Mouse (Mus musculus) hindbrain, embryonic 15.5 days (tissue): Measurements from ENCODE around the gene Gm11437. TPM values are rescaled to one million over a fixed set of nuclear protein-coding genes. Genes with fewer than 3 reads are reported as not detected.

Experiments used
- ATAC-seq: fragments of 200-750 bp; cut with Nextera tagmentation; 2 replicates; pipeline ENCODE4 v1.8.0; 2017; ENCODE audit warnings: low read depth, moderate number of reproducible peaks, moderate TSS enrichment; ENCODE audit not compliant: low FRiP score
- H3K27ac ChIP-seq: fragments of 300-500 bp; sonication (generic); replicated peaks from 2 replicates; pipeline ENCODE4 v1.5.1; 2015; ENCODE audit warnings: mild to moderate bottlenecking, inconsistent platforms
- H3K27me3 ChIP-seq: fragments of 300-500 bp; sonication (generic); 2 replicates; pipeline ENCODE4 v1.6.1; 2015; ENCODE audit warnings: control low read depth, inconsistent platforms
- H3K36me3 ChIP-seq: fragments of 300-500 bp; sonication (generic); 2 replicates; pipeline ENCODE4 v1.6.1; 2015; ENCODE audit warnings: control low read depth, inconsistent platforms
- H3K4me1 ChIP-seq: fragments of 300-500 bp; sonication (generic); replicated peaks from 2 replicates; pipeline ENCODE4 v1.6.1; 2015; ENCODE audit warnings: control low read depth, inconsistent platforms
- H3K4me2 ChIP-seq: fragments of 300-500 bp; sonication (generic); 2 replicates; pipeline ENCODE4 v1.6.1; 2015; ENCODE audit warnings: moderate library complexity, mild to moderate bottlenecking, inconsistent platforms
- H3K4me3 ChIP-seq: fragments of 300-500 bp; sonication (generic); 2 replicates; pipeline ENCODE4 v1.5.1; 2015; ENCODE audit warnings: mild to moderate bottlenecking, inconsistent platforms
- H3K9ac ChIP-seq: fragments of 300-500 bp; sonication (generic); 2 replicates; pipeline ENCODE4 v1.6.1; 2015; ENCODE audit warnings: inconsistent platforms
- H3K9me3 ChIP-seq: fragments of 300-500 bp; sonication (generic); 2 replicates; pipeline ENCODE4 v1.6.1; 2016; ENCODE audit warnings: control low read depth, inconsistent platforms
- WGBS: fragments of 180-500 bp; shearing (Covaris S2); methylation state at CpG from one replicate; pipeline ENCODE4 v1.1.7; 2015; 5-methylcytosine and 5-hydroxymethylcytosine counted together
- polyA plus RNA-seq: library from polyadenylated mRNA; unstranded; fragments of >200 nt; fragmentation: Nextera tagmentation; extraction: Ambion mirVana; gene quantifications from 2 replicates; pipeline ENCODE4 v1.2.1, GENCODE M21; 2015

Gene Gm11437
- polyA plus RNA-seq, 1 experiment from 2014 or later: 0.12 TPM

GRCm38 (mm10) chr11:84134331-84134860 lies 32.9 kb downstream of the Gm11437 start:
- no peak overlapping the region for H3K4me2 ChIP-seq
- H3K9ac ChIP-seq: no peak overlapping the region
- WGBS: 97% methylated on average over 2 of the region's 2 CpGs

DNA sequence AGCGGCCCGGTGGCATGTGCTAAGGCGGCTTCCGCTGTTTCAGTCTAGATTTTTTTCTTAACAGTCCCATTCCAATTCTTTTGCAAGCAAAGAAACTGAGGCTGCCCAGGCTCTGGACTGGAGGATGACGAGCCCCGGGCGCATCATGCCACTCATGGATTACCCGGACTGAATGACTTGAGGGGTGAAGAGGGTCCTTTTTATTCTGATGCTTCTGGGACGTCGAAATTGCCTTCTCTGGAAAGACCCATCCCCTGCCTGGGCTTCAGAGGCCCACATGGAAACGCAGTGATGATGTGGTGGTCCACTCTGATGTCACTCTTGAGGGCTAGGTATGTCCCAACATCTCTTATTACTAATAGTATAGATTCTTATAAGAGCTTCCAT lies 37.5 kb downstream of the Gm11437 start:
- Histone ChIP-seq H3K27ac (peak overlapping the region; percentile 89), H3K9me3 (no peaks in the 10 kb centered on the region), H3K36me3 (peaks cover 9% of the 10 kb centered on the region; the same call in 1 of the 2 replicates), H3K4me3 (peak overlapping the region; percentile 91), H3K9ac (peak overlapping the region; percentile 88), H3K4me1 (peaks cover 33% of the 10 kb centered on the region), H3K27me3 (no peaks in the 10 kb centered on the region), H3K4me2 (peak overlapping the region; percentile 66)
- peak; percentile 65 for ATAC-seq
- 3% methylated on average over 11 of the region's 11 CpGs for WGBS

More at GRCm38 (mm10) chr11:84134331-84134860, 32.9 kb downstream of the Gm11437 start:
- no peak overlapping the region for H3K27ac ChIP-seq
- no peak overlapping the region for H3K4me3 ChIP-seq
- H3K4me1 ChIP-seq: peaks cover 24% of the 10 kb centered on the region
- no peak for ATAC-seq
- no peaks in the 10 kb centered on the region for H3K27me3 ChIP-seq
- H3K36me3 ChIP-seq: no peaks in the 10 kb centered on the region
- H3K9me3 ChIP-seq: no peaks in the 10 kb centered on the region

DNA sequence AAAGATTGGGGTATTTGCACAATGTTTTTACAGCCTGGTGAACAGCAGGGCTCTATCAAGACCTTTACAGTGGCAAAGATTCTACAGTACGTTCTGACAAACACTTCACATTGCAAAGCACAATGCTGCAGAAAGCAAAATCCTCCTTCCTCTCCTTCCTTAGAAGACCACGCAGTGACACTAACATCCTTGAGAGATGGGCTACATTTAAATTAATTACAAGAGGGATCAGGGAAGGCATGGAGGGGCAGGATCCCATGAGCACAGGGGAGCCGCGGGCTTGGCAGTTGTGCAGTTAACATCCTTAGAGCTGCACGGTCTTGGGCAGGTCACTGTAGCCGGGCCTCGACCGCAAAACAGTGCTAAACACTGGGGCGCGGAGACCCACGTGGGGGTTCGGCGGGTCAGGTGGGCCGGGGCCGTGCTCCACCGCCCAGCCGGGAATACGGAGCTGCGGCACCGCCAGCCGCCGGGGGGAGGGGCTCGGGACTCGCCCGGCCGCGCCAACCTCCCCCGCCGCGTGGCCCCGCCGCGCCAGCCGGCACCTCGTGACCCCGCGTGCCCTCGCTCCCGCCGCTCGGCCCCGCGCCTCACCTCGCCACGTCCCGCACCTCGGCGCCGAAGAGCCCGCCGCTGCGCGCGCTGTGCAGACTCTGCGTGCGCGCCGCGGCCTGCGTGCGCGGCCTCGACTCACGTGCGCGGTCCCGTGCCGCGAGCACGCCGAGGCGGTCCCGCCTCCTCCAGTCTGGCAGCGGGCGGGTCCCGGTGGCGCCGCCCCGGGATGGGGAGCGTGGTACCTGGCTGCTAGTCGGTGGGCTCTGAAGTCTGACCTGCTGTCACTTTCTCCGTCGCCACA lies 38.1 kb downstream of the Gm11437 start, which contains the start of the genes Tada2a and Acaca:
Gene Tada2a, minus strand, starts transcription at position 658 of the 856 bp plus-strand sequence.
Gene Acaca, plus strand, starts transcription at position 730 of the 856 bp plus-strand sequence.
- Histone ChIP-seq H3K4me1 (peaks cover 33% of the 10 kb centered on the region), H3K4me2 (peak within 1 kb of the TSS; percentile 66), H3K27ac (peak within 1 kb of the TSS; percentile 89), H3K4me3 (peak within 1 kb of the TSS; percentile 91), H3K9ac (peak within 1 kb of the TSS; percentile 88), H3K9me3 (no peaks in the 10 kb centered on the region), H3K27me3 (no peaks in the 10 kb centered on the region), H3K36me3 (peaks cover 9% of the 10 kb centered on the region; the same call in 1 of the 2 replicates)
- peak; percentile 96 for ATAC-seq
- under 1% methylated on average over 75 of the region's 83 CpGs for WGBS

DNA sequence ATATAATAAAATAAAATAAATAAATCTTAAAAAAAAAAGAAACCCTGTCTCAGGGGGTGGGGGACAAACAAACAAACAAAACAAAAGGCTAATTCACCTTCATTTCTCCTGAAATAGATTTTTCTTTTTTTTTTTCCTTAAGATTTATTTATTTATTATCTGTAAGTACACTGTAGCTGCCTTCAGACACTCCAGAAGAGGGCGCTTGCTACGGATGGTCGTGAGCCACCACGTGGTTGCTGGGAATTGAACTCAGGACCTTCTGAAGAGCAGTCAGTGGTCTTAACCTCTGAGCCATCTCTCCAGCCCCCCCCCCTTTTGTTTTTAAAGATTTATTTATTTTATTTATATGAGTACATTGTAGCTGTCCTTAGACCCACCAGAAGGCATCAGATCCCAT lies 39.3 kb downstream of the Gm11437 start:
- Histone ChIP-seq H3K4me1 (peaks cover 33% of the 10 kb centered on the region), H3K36me3 (peaks cover 14% of the 10 kb centered on the region; the same call in 1 of the 2 replicates), H3K27me3 (no peaks in the 10 kb centered on the region), H3K9me3 (no peaks in the 10 kb centered on the region), H3K9ac (no peak overlapping the region), H3K4me2 (no peak overlapping the region), H3K4me3 (no peak overlapping the region), H3K27ac (no peak overlapping the region)
- no peak for ATAC-seq
- WGBS: 82% methylated on average over 4 of the region's 4 CpGs

DNA sequence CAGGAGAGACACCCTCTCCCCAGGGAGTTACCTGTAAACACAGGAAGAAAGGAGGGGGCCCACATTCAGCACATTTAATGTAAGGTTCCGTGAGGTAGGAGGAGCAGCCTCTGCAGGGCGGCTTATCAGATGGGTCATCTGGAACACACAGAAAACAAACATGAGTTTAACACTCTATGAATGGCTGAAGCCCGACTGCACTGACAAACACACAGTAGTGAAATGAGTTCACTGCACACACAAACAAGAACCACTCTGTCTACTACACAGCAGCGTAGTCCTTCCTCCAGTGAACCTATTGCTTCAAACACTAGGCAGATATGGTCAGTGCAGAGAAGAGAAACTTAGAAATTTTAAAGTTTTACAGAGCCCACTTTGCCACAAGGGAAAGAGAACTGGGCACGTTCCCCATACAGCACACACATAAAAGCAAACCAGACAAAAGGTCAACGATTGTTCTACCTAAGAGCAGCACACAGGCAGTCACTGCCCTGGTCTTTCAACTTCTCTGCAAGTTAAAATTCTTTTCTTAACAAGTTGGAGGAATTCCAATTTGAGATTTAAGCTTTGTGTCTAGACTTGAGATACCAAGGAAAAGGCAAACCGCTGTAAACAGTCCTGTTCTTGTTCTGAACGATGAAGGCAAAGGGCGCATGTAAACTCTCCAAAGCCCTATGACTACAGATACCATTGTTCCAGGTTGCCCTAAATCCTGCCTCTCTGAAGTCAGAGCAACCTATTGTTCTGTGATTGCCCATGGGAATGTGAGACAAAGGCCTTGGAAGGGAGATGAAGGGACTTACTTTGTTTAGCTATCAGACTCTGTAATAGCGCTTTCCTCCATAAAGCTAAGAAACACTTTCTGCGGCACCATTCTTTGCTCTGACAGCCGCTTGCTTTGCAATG lies 46.0 kb downstream of the Gm11437 start:
- no peaks in the 10 kb centered on the region for H3K4me1 ChIP-seq
- no peak overlapping the region for H3K4me2 ChIP-seq
- H3K27ac ChIP-seq: no peak overlapping the region
- peaks cover 63% of the 10 kb centered on the region for H3K36me3 ChIP-seq
- no peaks in the 10 kb centered on the region for H3K9me3 ChIP-seq
- H3K4me3 ChIP-seq: no peak overlapping the region
- 76% methylated on average over 12 of the region's 12 CpGs for WGBS
- H3K9ac ChIP-seq: no peak overlapping the region
- H3K27me3 ChIP-seq: no peaks in the 10 kb centered on the region
- no peak for ATAC-seq

GRCm38 (mm10) chr11:84117431-84117830 lies 49.8 kb downstream of the Gm11437 start:
- Histone ChIP-seq H3K4me3 (no peak overlapping the region), H3K27ac (no peak overlapping the region), H3K27me3 (no peaks in the 10 kb centered on the region), H3K4me2 (no peak overlapping the region), H3K9me3 (no peaks in the 10 kb centered on the region), H3K4me1 (no peaks in the 10 kb centered on the region), H3K36me3 (peaks cover 57% of the 10 kb centered on the region), H3K9ac (no peak overlapping the region)
- no peak for ATAC-seq
- 86% methylated on average over 4 of the region's 4 CpGs for WGBS

DNA sequence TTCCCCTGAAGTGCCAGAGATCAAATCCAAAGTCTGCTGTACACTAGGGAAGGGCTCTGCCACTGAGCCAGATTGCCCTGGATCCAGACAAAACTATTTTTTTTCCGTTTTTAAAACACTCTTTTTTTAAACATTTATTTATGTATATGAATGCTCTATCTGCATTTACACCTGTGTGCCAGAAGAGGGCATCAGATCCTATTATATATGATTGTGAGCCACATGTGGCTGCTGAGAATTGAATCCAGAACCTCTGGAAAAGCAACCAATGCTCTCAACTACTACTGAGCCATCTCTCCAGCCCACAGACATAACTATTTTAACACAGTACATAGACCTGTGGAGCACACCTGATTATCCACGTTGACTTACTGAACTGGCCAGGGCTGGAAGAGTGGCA lies 51.1 kb downstream of the Gm11437 start:
- H3K36me3 ChIP-seq: peaks cover 55% of the 10 kb centered on the region
- H3K4me1 ChIP-seq: no peaks in the 10 kb centered on the region
- no peak overlapping the region for H3K9ac ChIP-seq
- H3K27me3 ChIP-seq: no peaks in the 10 kb centered on the region
- WGBS: 72% methylated on average over 2 of the region's 2 CpGs
- H3K9me3 ChIP-seq: no peaks in the 10 kb centered on the region
- no peak overlapping the region for H3K4me2 ChIP-seq
- H3K27ac ChIP-seq: no peak overlapping the region
- no peak overlapping the region for H3K4me3 ChIP-seq
- ATAC-seq: no peak

GRCm38 (mm10) chr11:84115646-84116045 lies 51.6 kb downstream of the Gm11437 start:
- no peaks in the 10 kb centered on the region for H3K9me3 ChIP-seq
- ATAC-seq: no peak
- WGBS: 76% methylated on average over 9 of the region's 9 CpGs
- peaks cover 54% of the 10 kb centered on the region for H3K36me3 ChIP-seq
- H3K27me3 ChIP-seq: no peaks in the 10 kb centered on the region
- H3K4me3 ChIP-seq: no peak overlapping the region
- H3K27ac ChIP-seq: no peak overlapping the region
- no peaks in the 10 kb centered on the region for H3K4me1 ChIP-seq
- no peak overlapping the region for H3K9ac ChIP-seq
- H3K4me2 ChIP-seq: no peak overlapping the region

GRCm38 (mm10) chr11:84113623-84114022 lies 53.7 kb downstream of the Gm11437 start:
- no peak for ATAC-seq

DNA sequence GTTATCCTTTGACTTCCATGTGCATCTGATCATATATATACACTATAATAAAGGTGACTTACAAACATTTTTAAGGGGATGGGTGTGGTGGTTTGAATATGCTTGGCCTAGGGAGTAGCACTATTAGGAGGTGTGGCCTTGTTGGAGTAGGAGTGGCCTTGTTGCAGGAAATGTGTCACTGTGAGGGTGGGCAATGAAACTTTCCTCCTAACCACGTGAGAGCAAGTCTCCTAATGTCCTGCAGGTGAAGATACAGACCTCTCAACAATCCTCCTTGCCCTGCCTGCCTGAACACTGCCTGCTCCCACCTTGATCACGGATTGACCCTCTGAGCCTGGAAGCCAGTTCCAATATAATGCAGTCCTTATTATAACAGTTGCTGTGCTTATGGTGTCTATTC lies 60.1 kb downstream of the Gm11437 start:
- Histone ChIP-seq H3K27me3 (no peaks in the 10 kb centered on the region), H3K4me2 (no peak overlapping the region), H3K9me3 (no peaks in the 10 kb centered on the region), H3K36me3 (peaks cover 79% of the 10 kb centered on the region), H3K4me3 (no peak overlapping the region), H3K4me1 (no peaks in the 10 kb centered on the region), H3K9ac (no peak overlapping the region), H3K27ac (no peak overlapping the region)
- 74% methylated on average over 2 of the region's 2 CpGs for WGBS
- ATAC-seq: no peak

More at GRCm38 (mm10) chr11:84113623-84114022, 53.7 kb downstream of the Gm11437 start:
- no peak overlapping the region for H3K9ac ChIP-seq
- no peaks in the 10 kb centered on the region for H3K4me1 ChIP-seq
- 96% methylated on average over 5 of the region's 5 CpGs for WGBS
- H3K4me3 ChIP-seq: no peak overlapping the region
- no peaks in the 10 kb centered on the region for H3K27me3 ChIP-seq
- no peaks in the 10 kb centered on the region for H3K9me3 ChIP-seq
- no peak overlapping the region for H3K27ac ChIP-seq
- H3K4me2 ChIP-seq: no peak overlapping the region
- H3K36me3 ChIP-seq: peaks cover 51% of the 10 kb centered on the region

GRCm38 (mm10) chr11:84104036-84104435 lies 63.2 kb downstream of the Gm11437 start:
- WGBS: 93% methylated on average over 6 of the region's 6 CpGs
- Histone ChIP-seq H3K4me1 (no peaks in the 10 kb centered on the region), H3K4me3 (no peak overlapping the region), H3K36me3 (peaks cover 87% of the 10 kb centered on the region), H3K4me2 (no peak overlapping the region), H3K9ac (no peak overlapping the region), H3K27ac (no peak overlapping the region), H3K9me3 (no peaks in the 10 kb centered on the region), H3K27me3 (no peaks in the 10 kb centered on the region)
- ATAC-seq: no peak
